ENCODE assay signal across 13 mouse cellular contexts in genomic region chr5:139166781-139167361, GRCm38 (mm10). TPM values are rescaled to one million over a fixed set of nuclear protein-coding genes. Genes with fewer than 3 reads are reported as not detected.
DNase-seq lines count a peak whose midpoint lies in the region; ATAC-seq and TF ChIP-seq lines count a peak whose summit lies in the region.
"Had no signal": no experiment of that assay in that cellular context is flagged by ENCODE, and none has a peak within 500 bp of the region (broad histone marks: within the 10 kb centered on the region; RNA-seq: fewer than 3 reads in every experiment).

No protein-coding gene starts in this region.

- H3K27ac ChIP-seq in bone marrow, adult 2 months (ENCODE audit: control insufficient read depth, insufficient read depth, low read depth, low read length, poor library complexity) = peak overlapping the region; percentile 71
- H3K27ac ChIP-seq in gastrocnemius, adult 2 months = no peak overlapping the region
- H3K27ac ChIP-seq: limb, embryonic 12.5 days; stomach, embryonic 15.5 days had no signal

- no peak overlapping the region for H3K4me3 ChIP-seq in bone marrow, adult 2 months (replicated peaks; ENCODE audit: control insufficient read depth, low read depth, low read length)
- no peak overlapping the region for H3K4me3 ChIP-seq in gastrocnemius, adult 2 months
- H3K4me3 ChIP-seq: limb, embryonic 12.5 days; stomach, embryonic 15.5 days had no signal

- no peak for TF ChIP-seq POLR2A in bone marrow, adult 2 months (IDR thresholded peaks at IDR 0.05; ENCODE audit: borderline replicate concordance, control insufficient read depth, low read depth, low read length)

- peak; percentile 74 for ATAC-seq in megakaryocyte progenitor cell, adult 5-6 weeks (replicated peaks; ENCODE audit: poor library complexity)

- 22% methylated on average over 6 of the region's 6 CpGs for WGBS in bone marrow, adult 2 months

- peak; percentile 16 to 38 for DNase-seq in lung, postnatal 4 days
- no peak for DNase-seq in lung, postnatal 25 days (ENCODE audit: low spot score)
- DNase-seq in layer of hippocampus, adult 9-10 months (ENCODE audit: low spot score) = no peak
- no peak for DNase-seq in left cerebral cortex, postnatal 25 days (ENCODE audit: low spot score in 2 of 2)
- DNase-seq in gastrocnemius, adult 2 months = no peak
- DNase-seq: cerebellum, postnatal 36 days; heart, postnatal 4 days; kidney, postnatal 4 days; retina, postnatal 1 day had no signal

- H3K4me1 ChIP-seq in bone marrow, adult 2 months (ENCODE audit: control insufficient read depth, insufficient read depth, low read length) = peaks cover under 1% of the 10 kb centered on the region; the same call in 1 of the 2 replicates
- H3K4me1 ChIP-seq: limb, embryonic 12.5 days; stomach, embryonic 15.5 days had no signal

- TF ChIP-seq CTCF in bone marrow, adult 2 months (IDR thresholded peaks at IDR 0.05; ENCODE audit: control insufficient read depth, insufficient read depth, low read length) = no peak
- no peak for TF ChIP-seq CTCF in gastrocnemius, adult 2 months (IDR thresholded peaks at IDR 0.05)

- intact Hi-C loops in left cerebral cortex, postnatal 25 days (cut with DNase I) = no loop called here
- intact Hi-C loops in gastrocnemius, adult 2 months (cut with DNase I) = no loop called here

RNA-seq across cellular contexts. Expression of gene Dnaaf5, which starts 16.8 kb away (rescaled TPM):
- 4.1 and 6.5 TPM in 2 replicates for polyA plus RNA-seq in bone marrow, adult 2 months (2011; ENCODE audit: insufficient read depth, insufficient read length, low replicate concordance, missing spikeins)
- 11.6 and 15.8 TPM in 2 replicates for total RNA-seq in megakaryocyte progenitor cell, adult 5-6 weeks (2015)
- total RNA-seq in megakaryocyte progenitor cell, adult 5-6 weeks (2017) = 8.1 and 9.3 TPM in 2 replicates
- 1 to 10 TPM; 7.9 to 8.2 TPM for total RNA-seq in left cerebral cortex, postnatal 25 days (2021)
- total RNA-seq in gastrocnemius, adult 2 months (2021) = 10 to 100 TPM; 14.1 to 16.7 TPM

RNA-seq across cellular contexts. Expression of gene Prkar1b, which starts 17.1 kb away (rescaled TPM):
- polyA plus RNA-seq in bone marrow, adult 2 months (2011; ENCODE audit: insufficient read depth, insufficient read length, low replicate concordance, missing spikeins) = 6.6 TPM in 1 of 2 replicates, not detected in the other
- total RNA-seq in megakaryocyte progenitor cell, adult 5-6 weeks (2015) = 0.81 and 2.6 TPM in 2 replicates
- 0.21 and 0.64 TPM in 2 replicates for total RNA-seq in megakaryocyte progenitor cell, adult 5-6 weeks (2017)
- total RNA-seq in left cerebral cortex, postnatal 25 days (2021) = 100 to 1,000 TPM; 755 to 765 TPM
- total RNA-seq in gastrocnemius, adult 2 months (2021) = 1 to 10 TPM in 1 of 2 experiments, under 1 TPM in 1; 0.59 to 1.4 TPM

RNA-seq across cellular contexts. Expression of gene Sun1, which starts 33.6 kb away (rescaled TPM):
- 26.5 and 27.1 TPM in 2 replicates for polyA plus RNA-seq in bone marrow, adult 2 months (2011; ENCODE audit: insufficient read depth, insufficient read length, low replicate concordance, missing spikeins)
- total RNA-seq in megakaryocyte progenitor cell, adult 5-6 weeks (2015) = 18.8 and 21.5 TPM in 2 replicates
- total RNA-seq in megakaryocyte progenitor cell, adult 5-6 weeks (2017) = 37.2 and 37.4 TPM in 2 replicates
- total RNA-seq in left cerebral cortex, postnatal 25 days (2021) = 100 to 1,000 TPM; 115 to 136 TPM
- total RNA-seq in gastrocnemius, adult 2 months (2021) = 10 to 100 TPM; 39.5 to 43.3 TPM

Comparison
In these comparisons a context has a peak if more than half of its experiments do, and no peak if none do; other contexts are left out.
1. DNase-seq: peak in lung, postnatal 4 days (2 of 2); none in lung, postnatal 25 days (single experiment), layer of hippocampus, adult 9-10 months (single experiment), left cerebral cortex, postnatal 25 days (0 of 2) and gastrocnemius, adult 2 months (single experiment).
2. RNA of gene Prkar1b, which starts 17.1 kb away (total RNA-seq): 755 to 765 TPM in left cerebral cortex, postnatal 25 days; 0.59 to 1.4 TPM in gastrocnemius, adult 2 months and 0.21 to 2.6 TPM in megakaryocyte progenitor cell, adult 5-6 weeks; every median in the first group is over 100 times any median in the second.